In the genomic region with DNA sequence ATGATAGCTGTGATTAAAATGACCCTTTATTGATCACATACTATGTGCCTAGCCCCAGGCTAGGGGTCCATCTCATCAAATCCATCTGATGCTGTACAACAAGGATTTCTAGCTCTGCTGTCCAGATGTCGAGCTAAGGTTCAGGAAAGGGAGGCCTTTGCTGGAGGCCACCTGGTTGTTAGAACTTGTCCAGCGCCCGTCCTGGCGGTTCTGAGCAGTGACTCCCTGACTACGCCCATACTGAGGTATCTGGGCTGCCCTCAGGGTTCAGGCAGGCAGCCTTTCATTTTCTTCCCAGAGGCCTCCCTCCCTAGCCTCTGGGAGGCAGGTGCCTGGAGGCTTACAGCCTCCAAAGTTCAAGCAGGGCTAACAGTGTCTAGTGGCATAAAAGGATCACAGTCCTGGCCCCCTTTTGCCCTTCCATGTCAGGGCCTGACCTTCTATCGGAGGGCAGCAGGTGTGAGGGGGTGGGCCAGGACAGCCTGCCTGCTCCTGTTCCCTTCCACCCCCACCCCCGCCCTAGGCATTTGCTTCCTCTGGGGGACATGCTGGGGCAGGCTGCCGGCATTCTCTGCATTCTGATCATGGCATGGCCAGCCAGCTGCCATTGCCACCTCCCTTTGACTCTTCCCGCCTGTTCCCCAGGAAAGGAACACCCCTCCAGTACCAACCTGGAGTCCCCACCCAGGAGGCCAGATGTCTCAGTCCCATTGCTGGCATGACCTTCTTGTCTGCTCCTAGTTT, we compare ENCODE assay signal across 9 mouse cellular contexts. TPM values are rescaled to one million over a fixed set of nuclear protein-coding genes. Genes with fewer than 3 reads are reported as not detected.
DNase-seq lines count a peak whose midpoint lies in the region; ATAC-seq lines count a peak whose summit lies in the region.
"Had no signal": no experiment of that assay in that cellular context is flagged by ENCODE, and none has a peak within 500 bp of the region (broad histone marks: within the 10 kb centered on the region; RNA-seq: fewer than 3 reads in every experiment).

No protein-coding gene starts in this region.

- 65% methylated on average over 9 of the region's 9 CpGs for whole genome bisulfite sequencing in liver, embryonic 11.5 days
- WGBS in embryonic facial prominence, embryonic 15.5 days = 29% methylated on average over 9 of the region's 9 CpGs
- WGBS in intestine, embryonic 16.5 days = 55% methylated on average over 9 of the region's 9 CpGs
- 62% methylated on average over 9 of the region's 9 CpGs for WGBS in neural tube, embryonic 14.5 days
- WGBS in kidney, embryonic 14.5 days = 50% methylated on average over 9 of the region's 9 CpGs

- H3K4me2 ChIP-seq in liver, embryonic 11.5 days = peak overlapping the region; percentile 16
- H3K4me2 ChIP-seq in embryonic facial prominence, embryonic 15.5 days (replicated peaks) = no peak overlapping the region
- no peak overlapping the region for H3K4me2 ChIP-seq in intestine, embryonic 16.5 days (ENCODE audit: low read depth, low read length)
- H3K4me2 ChIP-seq in neural tube, embryonic 14.5 days (ENCODE audit: low read depth, low read length) = no peak overlapping the region; the same call in 1 of the 2 replicates
- no peak overlapping the region for H3K4me2 ChIP-seq in kidney, embryonic 14.5 days (replicated peaks; ENCODE audit: low read depth, low read length)

- no peak for DNase-seq in liver, embryonic 11.5 days (ENCODE audit: low spot score)
- no peak for DNase-seq in liver
- DNase-seq in right cerebral cortex, postnatal 25 days = no peak
- DNase-seq in lung, postnatal 10 days = no peak

- peak overlapping the region; percentile 45 for H3K9ac ChIP-seq in liver, embryonic 11.5 days (ENCODE audit: low read depth, low read length)
- H3K9ac ChIP-seq in embryonic facial prominence, embryonic 15.5 days = no peak overlapping the region
- H3K9ac ChIP-seq in intestine, embryonic 16.5 days (ENCODE audit: low read depth, low read length) = peak overlapping the region; percentile 44
- H3K9ac ChIP-seq in neural tube, embryonic 14.5 days (replicated peaks; ENCODE audit: low read depth, low read length) = peak overlapping the region; percentile 8; the same call in 1 of the 2 replicates
- H3K9ac ChIP-seq in kidney, embryonic 14.5 days (ENCODE audit: low read depth, low read length) = no peak overlapping the region

- H3K4me3 ChIP-seq in liver, embryonic 11.5 days (ENCODE audit: low read depth, low read length) = no peak overlapping the region; the same call in 1 of the 2 replicates
- H3K4me3 ChIP-seq in embryonic facial prominence, embryonic 15.5 days (replicated peaks) = no peak overlapping the region
- no peak overlapping the region for H3K4me3 ChIP-seq in intestine, embryonic 16.5 days (ENCODE audit: low read length)
- H3K4me3 ChIP-seq in neural tube, embryonic 14.5 days (ENCODE audit: low read depth, low read length) = no peak overlapping the region
- H3K4me3 ChIP-seq in kidney, embryonic 14.5 days (ENCODE audit: low read length) = no peak overlapping the region

- peaks cover 57% of the 10 kb centered on the region for H3K4me1 ChIP-seq in liver, embryonic 11.5 days (replicated peaks; ENCODE audit: control insufficient read depth, insufficient read depth, low read length)
- H3K4me1 ChIP-seq in embryonic facial prominence, embryonic 15.5 days = peaks cover 64% of the 10 kb centered on the region
- H3K4me1 ChIP-seq in intestine, embryonic 16.5 days (ENCODE audit: control insufficient read depth, insufficient read depth, low read length) = peaks cover 45% of the 10 kb centered on the region
- peaks cover 34% of the 10 kb centered on the region for H3K4me1 ChIP-seq in neural tube, embryonic 14.5 days (ENCODE audit: control insufficient read depth, insufficient read depth, low read length)
- peaks cover 30% of the 10 kb centered on the region for H3K4me1 ChIP-seq in kidney, embryonic 14.5 days (ENCODE audit: control insufficient read depth, insufficient read depth, low read length)

- H3K27ac ChIP-seq in liver, embryonic 11.5 days (ENCODE audit: low read depth, low read length) = peak overlapping the region; percentile 29; the same call in 1 of the 2 replicates
- H3K27ac ChIP-seq in embryonic facial prominence, embryonic 15.5 days (replicated peaks) = peak overlapping the region; percentile 100
- H3K27ac ChIP-seq in intestine, embryonic 16.5 days (ENCODE audit: low read length) = peak overlapping the region; percentile 43; the same call in 1 of the 2 replicates
- no peak overlapping the region for H3K27ac ChIP-seq in neural tube, embryonic 14.5 days (ENCODE audit: low read depth, low read length)
- H3K27ac ChIP-seq in kidney, embryonic 14.5 days (ENCODE audit: low read depth, low read length) = no peak overlapping the region

- peaks cover 18% of the 10 kb centered on the region; the same call in 1 of the 2 replicates for H3K36me3 ChIP-seq in liver, embryonic 11.5 days (ENCODE audit: control insufficient read depth, insufficient read depth, low read length)
- peaks cover 29% of the 10 kb centered on the region for H3K36me3 ChIP-seq in embryonic facial prominence, embryonic 15.5 days
- H3K36me3 ChIP-seq in intestine, embryonic 16.5 days (ENCODE audit: control insufficient read depth, insufficient read depth, low read length) = peaks cover 2% of the 10 kb centered on the region
- H3K36me3 ChIP-seq in neural tube, embryonic 14.5 days (ENCODE audit: control insufficient read depth, insufficient read depth, low read length) = peaks cover 23% of the 10 kb centered on the region
- peaks cover 29% of the 10 kb centered on the region for H3K36me3 ChIP-seq in kidney, embryonic 14.5 days (ENCODE audit: control insufficient read depth, insufficient read depth, low read length)

- no peaks in the 10 kb centered on the region for H3K9me3 ChIP-seq in liver, embryonic 11.5 days (ENCODE audit: control insufficient read depth, low read length)
- no peaks in the 10 kb centered on the region for H3K9me3 ChIP-seq in embryonic facial prominence, embryonic 15.5 days (replicated peaks)
- H3K9me3 ChIP-seq in intestine, embryonic 16.5 days (ENCODE audit: control insufficient read depth, low read length) = no peaks in the 10 kb centered on the region
- no peaks in the 10 kb centered on the region for H3K9me3 ChIP-seq in neural tube, embryonic 14.5 days (ENCODE audit: control insufficient read depth, low read length)
- H3K9me3 ChIP-seq in kidney, embryonic 14.5 days (ENCODE audit: control insufficient read depth, low read length) = no peaks in the 10 kb centered on the region

- ATAC-seq in liver, embryonic 11.5 days (replicated peaks; ENCODE audit: low FRiP score) = no peak
- no peak for ATAC-seq in embryonic facial prominence, embryonic 15.5 days (ENCODE audit: insufficient number of reproducible peaks, low FRiP score, low TSS enrichment, low read depth)
- no peak for ATAC-seq in intestine, embryonic 16.5 days
- ATAC-seq in neural tube, embryonic 14.5 days (ENCODE audit: low read depth) = no peak
- ATAC-seq in kidney, embryonic 14.5 days (ENCODE audit: low FRiP score, low TSS enrichment) = no peak
- ATAC-seq: activated CD4-positive, CD25-positive, alpha-beta regulatory T cell, adult 4 months had no signal

- no peaks in the 10 kb centered on the region for H3K27me3 ChIP-seq in liver, embryonic 11.5 days (replicated peaks; ENCODE audit: control insufficient read depth, insufficient read depth, low read length)
- H3K27me3 ChIP-seq in embryonic facial prominence, embryonic 15.5 days = no peaks in the 10 kb centered on the region
- H3K27me3 ChIP-seq in intestine, embryonic 16.5 days (replicated peaks; ENCODE audit: control insufficient read depth, insufficient read depth, low read length) = no peaks in the 10 kb centered on the region
- H3K27me3 ChIP-seq in neural tube, embryonic 14.5 days (ENCODE audit: control insufficient read depth, insufficient read depth, low read length) = no peaks in the 10 kb centered on the region
- no peaks in the 10 kb centered on the region for H3K27me3 ChIP-seq in kidney, embryonic 14.5 days (ENCODE audit: control insufficient read depth, insufficient read depth, low read length)

RNA-seq across cellular contexts. Expression of a gene that starts 8.2 kb away (rescaled TPM):
- polyA plus RNA-seq in liver, embryonic 11.5 days (2014; fragmentation: Nextera tagmentation; extraction: Ambion mirVana) = 21.6 and 25.2 TPM in 2 replicates
- 46.3 and 50.6 TPM in 2 replicates for polyA plus RNA-seq in embryonic facial prominence, embryonic 15.5 days (2015; fragmentation: Nextera tagmentation; extraction: Ambion mirVana)
- polyA plus RNA-seq in intestine, embryonic 16.5 days (2015; fragmentation: Nextera tagmentation; extraction: Ambion mirVana) = 17.3 and 19.9 TPM in 2 replicates
- polyA plus RNA-seq in neural tube, embryonic 14.5 days (2014; fragmentation: Nextera tagmentation; extraction: Ambion mirVana) = 43.3 and 46.6 TPM in 2 replicates
- 36.0 and 47.2 TPM in 2 replicates for polyA plus RNA-seq in kidney, embryonic 14.5 days (2014; fragmentation: Nextera tagmentation; extraction: Ambion mirVana)

RNA-seq across cellular contexts. Expression of a gene that starts 22.1 kb away (rescaled TPM):
- 104 and 106 TPM in 2 replicates for polyA plus RNA-seq in liver, embryonic 11.5 days (2014; fragmentation: Nextera tagmentation; extraction: Ambion mirVana)
- 213 and 216 TPM in 2 replicates for polyA plus RNA-seq in embryonic facial prominence, embryonic 15.5 days (2015; fragmentation: Nextera tagmentation; extraction: Ambion mirVana)
- polyA plus RNA-seq in intestine, embryonic 16.5 days (2015; fragmentation: Nextera tagmentation; extraction: Ambion mirVana) = 175 and 180 TPM in 2 replicates
- polyA plus RNA-seq in neural tube, embryonic 14.5 days (2014; fragmentation: Nextera tagmentation; extraction: Ambion mirVana) = 561 and 590 TPM in 2 replicates
- polyA plus RNA-seq in kidney, embryonic 14.5 days (2014; fragmentation: Nextera tagmentation; extraction: Ambion mirVana) = 199 and 245 TPM in 2 replicates

RNA-seq across cellular contexts. Expression of a gene that starts 25.2 kb away (rescaled TPM):
- 13.8 and 16.4 TPM in 2 replicates for polyA plus RNA-seq in liver, embryonic 11.5 days (2014; fragmentation: Nextera tagmentation; extraction: Ambion mirVana)
- polyA plus RNA-seq in embryonic facial prominence, embryonic 15.5 days (2015; fragmentation: Nextera tagmentation; extraction: Ambion mirVana) = 21.0 and 22.1 TPM in 2 replicates
- 6.6 and 7.9 TPM in 2 replicates for polyA plus RNA-seq in intestine, embryonic 16.5 days (2015; fragmentation: Nextera tagmentation; extraction: Ambion mirVana)
- polyA plus RNA-seq in neural tube, embryonic 14.5 days (2014; fragmentation: Nextera tagmentation; extraction: Ambion mirVana) = 4.5 and 4.8 TPM in 2 replicates
- 22.4 and 28.8 TPM in 2 replicates for polyA plus RNA-seq in kidney, embryonic 14.5 days (2014; fragmentation: Nextera tagmentation; extraction: Ambion mirVana)

RNA-seq across cellular contexts. Expression of a gene that starts 25.5 kb away (rescaled TPM):
- polyA plus RNA-seq in liver, embryonic 11.5 days (2014; fragmentation: Nextera tagmentation; extraction: Ambion mirVana) = 0.32 and 0.68 TPM in 2 replicates
- 0.49 and 0.65 TPM in 2 replicates for polyA plus RNA-seq in embryonic facial prominence, embryonic 15.5 days (2015; fragmentation: Nextera tagmentation; extraction: Ambion mirVana)
- 0.56 and 0.93 TPM in 2 replicates for polyA plus RNA-seq in intestine, embryonic 16.5 days (2015; fragmentation: Nextera tagmentation; extraction: Ambion mirVana)
- polyA plus RNA-seq in neural tube, embryonic 14.5 days (2014; fragmentation: Nextera tagmentation; extraction: Ambion mirVana) = 2.7 and 4.3 TPM in 2 replicates
- polyA plus RNA-seq in kidney, embryonic 14.5 days (2014; fragmentation: Nextera tagmentation; extraction: Ambion mirVana) = 0.67 and 0.69 TPM in 2 replicates
- polyA plus RNA-seq: activated CD4-positive, CD25-positive, alpha-beta regulatory T cell, adult 4 months had no signal

RNA-seq across cellular contexts. Expression of a gene that starts 30.2 kb away (rescaled TPM):
- 0.16 and 0.32 TPM in 2 replicates for polyA plus RNA-seq in liver, embryonic 11.5 days (2014; fragmentation: Nextera tagmentation; extraction: Ambion mirVana)
- 1.2 and 1.8 TPM in 2 replicates for polyA plus RNA-seq in embryonic facial prominence, embryonic 15.5 days (2015; fragmentation: Nextera tagmentation; extraction: Ambion mirVana)
- 0.61 and 1.1 TPM in 2 replicates for polyA plus RNA-seq in intestine, embryonic 16.5 days (2015; fragmentation: Nextera tagmentation; extraction: Ambion mirVana)
- 70.6 and 94.9 TPM in 2 replicates for polyA plus RNA-seq in neural tube, embryonic 14.5 days (2014; fragmentation: Nextera tagmentation; extraction: Ambion mirVana)
- 0.49 and 0.62 TPM in 2 replicates for polyA plus RNA-seq in kidney, embryonic 14.5 days (2014; fragmentation: Nextera tagmentation; extraction: Ambion mirVana)
- polyA plus RNA-seq: activated CD4-positive, CD25-positive, alpha-beta regulatory T cell, adult 4 months had no signal

Comparison
In these comparisons a context has a peak if more than half of its experiments do, and no peak if none do; other contexts are left out.
1. H3K27ac ChIP-seq: peak in liver, embryonic 11.5 days (single experiment), embryonic facial prominence, embryonic 15.5 days (single experiment) and intestine, embryonic 16.5 days (single experiment); none in neural tube, embryonic 14.5 days (single experiment) and kidney, embryonic 14.5 days (single experiment).
2. H3K9ac ChIP-seq: peak in liver, embryonic 11.5 days (single experiment), intestine, embryonic 16.5 days (single experiment) and neural tube, embryonic 14.5 days (single experiment); none in embryonic facial prominence, embryonic 15.5 days (single experiment) and kidney, embryonic 14.5 days (single experiment).